ENCODE assay signal across 24 mouse cellular contexts in the genomic region with DNA sequence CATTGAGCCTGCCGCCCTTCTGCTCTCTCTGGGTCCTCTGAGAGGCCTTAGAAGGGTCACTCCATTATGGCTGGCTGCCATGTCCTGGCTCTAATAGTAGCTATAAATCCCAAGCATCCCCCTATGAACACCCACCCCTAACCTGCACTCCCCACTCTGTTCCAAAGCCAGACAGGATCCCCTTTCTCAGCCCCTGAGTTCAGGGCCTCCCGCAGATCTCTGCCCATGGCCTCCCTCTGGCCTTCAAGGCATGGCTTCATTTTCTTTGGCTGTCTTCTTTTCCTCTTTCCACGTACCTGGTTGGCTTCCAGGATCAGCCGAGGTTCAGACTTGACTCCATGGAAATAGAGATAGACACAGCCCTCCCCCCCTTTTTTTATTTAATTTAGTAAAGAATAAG.
"Had no signal": no experiment of that assay in that cellular context is flagged by ENCODE, and none has a peak within 500 bp of the region (broad histone marks: within the 10 kb centered on the region; RNA-seq: fewer than 3 reads in every experiment).

No protein-coding gene starts in this region.

- H3K27me3 ChIP-seq: hindbrain, embryonic 15.5 days; limb, embryonic 12.5 days had no signal

- ATAC-seq: intestine, embryonic 16.5 days; liver, postnatal 0 days had no signal

- H3K27ac ChIP-seq: heart, embryonic 10.5 days; hindbrain, embryonic 13.5 days; hindbrain, embryonic 15.5 days; hindbrain, postnatal 0 days; kidney, embryonic 15.5 days; kidney, postnatal 0 days; limb, embryonic 12.5 days; liver, embryonic 13.5 days; liver, embryonic 15.5 days had no signal

- H3K36me3 ChIP-seq: heart, embryonic 10.5 days; heart, embryonic 12.5 days; hindbrain, embryonic 13.5 days; hindbrain, embryonic 15.5 days; kidney, embryonic 15.5 days; limb, embryonic 12.5 days; liver, embryonic 13.5 days; liver, embryonic 15.5 days had no signal

- H3K4me3 ChIP-seq: heart, embryonic 10.5 days; heart, embryonic 12.5 days; hindbrain, embryonic 13.5 days; hindbrain, embryonic 15.5 days; kidney, embryonic 15.5 days; limb, embryonic 12.5 days; liver, embryonic 13.5 days; liver, embryonic 15.5 days had no signal

- H3K9me3 ChIP-seq: heart, embryonic 10.5 days; heart, embryonic 12.5 days; hindbrain, embryonic 13.5 days; hindbrain, embryonic 15.5 days; kidney, embryonic 15.5 days; limb, embryonic 12.5 days; liver, embryonic 13.5 days; liver, embryonic 15.5 days had no signal

- H3K9ac ChIP-seq: heart, embryonic 12.5 days; hindbrain, embryonic 13.5 days; hindbrain, embryonic 15.5 days; kidney, embryonic 15.5 days; limb, embryonic 12.5 days; liver, embryonic 13.5 days; liver, embryonic 15.5 days; liver, postnatal 0 days had no signal

- DNase-seq: gastrocnemius, postnatal 14 days; gastrocnemius, postnatal 36 days; heart, postnatal 10 days; kidney, adult 11 months; kidney, adult 2 months; kidney, adult 9 months; kidney, postnatal 14 days; kidney, postnatal 36 days; layer of hippocampus, adult 9-11 months; layer of hippocampus, postnatal 36 days; liver; liver, embryonic 13.5 days; liver, postnatal 0 days had no signal

- H3K4me2 ChIP-seq: heart, embryonic 12.5 days; hindbrain, embryonic 13.5 days; hindbrain, embryonic 15.5 days; kidney, embryonic 15.5 days; limb, embryonic 12.5 days; liver, embryonic 11.5 days; liver, embryonic 13.5 days; liver, embryonic 15.5 days had no signal

- H3K4me1 ChIP-seq: hindbrain, embryonic 13.5 days; hindbrain, embryonic 15.5 days; kidney, embryonic 15.5 days; liver, embryonic 13.5 days; liver, embryonic 15.5 days had no signal
